Mouse (Mus musculus): Measurements from ENCODE around the gene Zfp964.
"Not testable (repeated sequence)": the region's sequence is repeated elsewhere in the genome, so short reads cannot be mapped to it uniquely, and the experiment has no call there.

The Zfp964 gene

DNA sequence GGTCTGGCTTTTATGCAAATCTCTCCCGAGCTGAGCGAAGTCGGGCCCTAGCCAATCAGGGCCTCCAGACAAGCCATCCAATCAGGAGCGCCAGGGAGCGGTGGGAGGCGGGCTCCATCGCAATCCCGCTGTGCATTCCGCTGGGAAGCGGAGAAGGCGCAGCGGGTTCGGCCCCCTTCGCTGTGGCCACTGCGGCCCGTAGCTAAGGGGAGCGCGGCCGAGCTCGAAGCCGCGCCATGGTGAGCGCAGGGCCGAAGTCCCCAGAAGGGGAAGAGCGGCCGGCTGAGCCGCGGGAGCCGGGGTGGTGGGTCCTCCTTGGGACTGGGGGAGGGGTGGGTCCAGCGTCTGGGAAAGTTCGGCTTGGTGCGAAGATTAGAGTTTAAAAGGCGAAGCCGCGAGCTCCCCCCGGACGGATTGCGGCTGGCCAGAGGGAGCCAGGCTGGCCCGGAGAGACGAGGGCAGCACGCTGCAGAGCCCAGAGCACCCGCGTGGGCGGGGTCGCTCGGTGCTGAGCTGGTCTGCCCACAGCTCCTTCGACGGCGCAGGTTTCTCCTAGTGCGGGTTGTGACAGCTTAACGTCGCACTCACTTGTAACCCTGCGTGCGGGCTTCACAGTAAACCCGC lies at the start of gene Zfp964:
Gene Zfp964 (plus strand): TSS at position 122 of the 624 bp plus-strand sequence.
- DNase-seq, result peak; percentile 80

DNA sequence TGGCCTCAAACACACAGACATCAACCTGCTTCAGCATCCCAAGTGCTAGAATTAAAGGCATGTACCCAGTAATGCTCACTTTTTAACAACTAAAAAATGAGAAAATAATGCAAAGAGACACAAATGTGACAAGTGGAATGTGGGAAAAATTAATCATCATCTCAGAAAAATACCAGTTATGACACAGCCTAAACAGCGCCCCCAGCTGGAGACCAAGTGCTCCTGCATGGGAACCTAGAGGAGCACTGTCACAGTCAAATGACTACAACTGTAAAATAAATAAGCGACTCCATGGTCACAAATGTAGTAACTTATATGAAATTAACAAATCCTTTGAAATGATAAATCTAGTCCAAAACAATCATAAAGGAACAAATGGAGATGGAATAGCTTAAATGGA lies 39.6 kb upstream of the Zfp964 start:
- DNase-seq, result no peak

DNA sequence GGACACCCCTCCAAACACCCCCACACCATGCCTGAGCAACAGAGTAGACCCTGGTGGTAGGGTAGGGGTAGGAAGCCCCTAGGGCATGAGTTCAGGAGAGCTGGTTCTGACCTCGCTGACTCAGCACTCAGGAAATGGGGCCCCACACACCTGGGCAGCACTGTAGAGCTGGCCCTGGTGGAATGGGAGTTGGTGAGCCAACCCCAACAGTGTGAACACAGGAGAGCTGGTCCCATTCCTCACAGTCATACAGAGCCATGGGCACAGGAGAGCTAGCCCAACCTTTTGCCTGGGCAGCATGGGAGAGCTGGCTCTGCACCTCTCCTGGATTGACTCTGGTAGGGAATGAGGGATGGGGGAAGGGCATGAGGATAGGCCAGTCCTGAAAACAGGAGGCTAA lies 36.2 kb upstream of the Zfp964 start:
- DNase-seq, result no peak

DNA sequence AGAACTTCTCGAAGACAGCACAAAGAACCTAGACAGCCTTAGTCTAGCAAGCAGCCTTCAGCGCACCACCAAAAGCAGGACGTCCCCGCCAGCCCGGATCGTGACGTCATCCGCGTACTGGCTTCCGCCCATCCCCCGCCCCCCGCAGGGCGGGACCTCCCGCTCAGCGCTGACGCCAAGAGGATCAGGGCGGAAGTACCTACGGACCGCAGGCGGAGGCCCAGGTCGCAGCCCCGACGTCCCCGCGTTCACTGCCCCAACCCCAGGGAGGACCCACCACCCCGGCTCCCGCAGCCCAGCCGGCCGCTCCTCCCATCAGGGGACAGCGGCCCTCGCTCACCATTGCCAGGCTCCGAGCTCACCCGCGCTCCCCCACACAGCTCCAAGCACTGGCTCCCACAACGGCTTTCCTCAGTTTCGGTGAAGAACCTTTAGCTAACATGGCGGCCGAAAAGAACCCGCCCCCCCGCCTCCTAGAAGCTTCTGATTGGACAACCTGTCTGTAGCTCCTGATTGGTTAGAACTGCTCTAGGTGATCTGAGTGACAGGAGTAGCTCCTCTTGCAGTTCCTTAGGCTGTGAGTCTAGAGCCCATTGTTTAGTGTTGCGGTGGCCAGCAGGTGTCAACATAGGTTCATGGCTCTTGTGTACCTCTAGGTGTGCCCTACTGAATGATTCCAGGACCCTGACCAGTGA lies 29.0 kb upstream of the Zfp964 start, which contains the start of gene Zfp868:
Gene Zfp868 (minus strand): TSS at position 454 of the 695 bp plus-strand sequence.
- peak; percentile 98 for DNase-seq

DNA sequence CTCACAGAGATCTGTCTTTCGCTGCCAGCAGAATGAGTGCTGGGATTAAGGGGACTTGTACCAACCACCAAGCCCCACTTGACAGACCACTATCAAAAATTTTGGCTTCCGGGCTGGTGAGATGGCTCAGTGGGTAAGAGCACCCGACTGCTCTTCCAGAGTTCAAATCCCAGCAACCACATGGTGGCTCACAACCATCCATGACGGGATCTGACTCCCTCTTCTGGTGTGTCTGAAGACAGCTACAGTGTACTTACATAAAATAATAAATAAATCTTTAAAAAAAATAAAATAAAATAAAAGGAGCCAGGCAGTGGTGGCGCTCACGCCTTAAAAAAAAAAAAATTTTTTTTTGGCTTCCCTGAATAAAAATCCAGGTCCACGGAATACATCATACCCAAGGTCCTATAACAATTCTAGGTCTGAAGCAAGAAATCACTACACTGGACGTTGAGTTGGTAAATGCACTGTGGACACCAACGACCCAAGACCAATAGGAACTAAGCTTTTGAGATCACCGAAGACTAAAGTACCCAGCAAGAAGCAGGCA lies 396 bp upstream of the Zfp964 start:
- no peak for DNase-seq

DNA sequence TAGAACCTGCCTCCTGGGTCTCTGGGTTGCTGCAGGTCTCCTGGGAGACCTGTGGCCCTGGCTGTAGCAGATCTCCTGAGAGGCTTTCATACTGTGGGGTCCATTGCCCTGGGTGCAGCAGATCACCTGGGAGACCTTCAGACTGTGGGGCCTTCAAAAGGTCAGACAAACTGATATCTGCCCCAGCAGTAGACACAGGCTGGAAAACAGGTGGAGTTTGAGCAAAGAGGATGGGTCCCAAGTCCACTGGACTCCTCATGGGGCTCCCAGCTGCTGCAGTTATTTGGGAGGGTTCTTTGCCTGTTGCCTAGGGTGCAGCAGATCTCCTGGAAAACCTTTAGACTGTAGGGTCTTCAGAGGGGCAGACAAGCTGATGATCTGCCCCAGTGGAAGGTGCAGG lies 7.0 kb downstream of the Zfp964 start:
- peak; percentile 3 for DNase-seq

DNA sequence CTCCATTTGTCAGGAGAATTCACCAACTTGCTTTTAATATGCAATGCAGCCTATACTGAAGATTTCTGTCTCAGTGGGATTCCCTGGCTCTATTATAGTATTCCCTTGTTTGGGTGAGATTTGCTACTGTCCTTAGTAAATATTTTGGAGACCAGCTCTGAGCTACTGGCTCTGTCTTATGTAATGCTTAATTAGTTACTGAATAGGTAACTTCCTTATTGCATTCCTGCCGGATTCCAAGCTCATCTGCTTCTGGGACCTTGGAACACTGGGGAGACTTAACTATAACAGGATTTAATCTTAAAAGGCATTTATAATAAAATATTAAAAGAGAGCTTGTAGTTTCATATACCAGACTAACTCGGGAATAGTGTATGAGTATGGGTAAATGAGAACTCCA lies 10.8 kb downstream of the Zfp964 start:
- not testable (repeated sequence) for DNase-seq

DNA sequence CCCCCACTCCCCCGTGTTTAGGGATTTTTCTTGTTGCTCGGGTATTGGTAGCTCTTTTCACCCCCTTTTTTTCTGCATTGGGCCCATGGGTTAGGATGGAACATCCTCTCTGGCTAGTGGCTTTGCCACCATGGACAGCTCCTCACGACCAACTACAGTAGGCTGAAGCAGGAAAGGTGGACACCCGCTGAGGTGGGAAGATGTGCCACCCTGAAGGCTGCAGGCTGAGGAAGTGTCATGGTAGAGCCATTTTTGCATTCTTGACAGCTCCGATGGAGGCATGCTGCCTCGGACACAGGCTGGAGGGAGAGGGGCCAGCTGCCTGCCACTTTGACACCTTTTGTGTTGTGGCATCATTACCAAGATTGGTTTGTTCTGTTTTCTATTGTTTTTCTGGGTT lies 47.5 kb downstream of the Zfp964 start:
- DNase-seq, result no peak

DNA sequence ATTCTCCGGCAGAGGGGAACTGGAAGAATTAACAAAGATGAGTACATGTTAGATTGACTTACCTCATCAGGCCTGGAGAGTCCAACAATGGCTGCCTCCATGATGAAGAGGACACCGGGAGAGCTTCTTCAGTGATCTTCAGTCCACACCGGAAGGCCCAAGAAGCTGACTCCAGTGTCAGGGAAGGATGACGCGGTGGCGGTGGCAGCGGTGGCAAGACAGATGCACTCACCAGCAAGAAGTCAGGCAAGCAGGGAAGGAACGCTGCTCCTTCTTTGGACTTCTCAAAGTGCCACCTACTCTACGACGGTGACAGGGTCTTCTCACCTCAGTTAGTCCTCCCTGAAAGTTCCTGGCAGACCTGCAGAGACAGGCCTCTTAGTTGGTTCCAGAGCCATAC lies 56.3 kb downstream of the Zfp964 start, which contains the start of gene Zfp869:
Gene Zfp869 (minus strand): TSS at position 101 of the 400 bp plus-strand sequence.
- DNase-seq, result not testable (repeated sequence)

DNA sequence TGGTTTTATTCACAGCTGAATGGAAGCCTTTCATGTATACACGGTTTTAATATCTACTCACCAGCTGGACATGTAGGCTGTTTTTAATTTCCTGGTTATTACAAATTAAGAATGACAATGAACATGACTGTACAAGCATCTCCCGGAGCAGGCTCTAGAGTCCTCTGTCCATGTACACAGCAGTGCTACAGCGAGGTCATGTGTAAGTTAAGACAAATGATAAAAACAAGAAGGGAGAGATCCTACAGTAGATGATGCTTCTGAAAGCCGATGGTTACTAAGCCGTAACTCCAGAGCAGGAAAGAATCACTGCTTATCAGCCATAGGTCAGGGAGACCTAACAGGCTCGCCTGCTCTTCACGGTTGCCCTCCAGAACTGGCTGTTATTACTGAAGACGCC lies 59.2 kb downstream of the Zfp964 start:
- no peak for DNase-seq

DNA sequence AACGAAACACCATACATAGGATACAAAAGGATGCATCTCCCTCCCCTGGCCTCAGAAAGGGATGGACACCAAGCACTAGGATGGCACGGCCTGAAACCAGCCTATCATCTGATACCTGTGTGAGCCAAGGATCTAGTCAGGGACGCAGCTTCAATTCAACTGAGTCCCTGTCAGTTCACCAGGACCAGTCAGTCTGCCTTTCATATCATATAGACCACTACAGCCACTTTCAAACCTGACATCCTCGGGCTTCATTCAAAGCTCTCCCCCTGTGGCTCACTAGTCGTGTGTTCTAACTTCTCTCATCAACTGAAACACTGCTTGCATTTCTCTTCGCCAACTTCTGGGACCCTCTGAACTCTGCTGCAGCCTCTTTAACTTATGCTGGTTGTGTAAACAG lies 61.1 kb downstream of the Zfp964 start:
- DNase-seq, result no peak

All from liver (tissue).